Mouse (Mus musculus): ENCODE results near the gene Tubg2. TPM values are rescaled to one million over a fixed set of nuclear protein-coding genes. Genes with fewer than 3 reads are reported as not detected.
A peak's percentile ranks its signal among the peaks of the same experiment; 100 is the strongest.

The Tubg2 gene
- total RNA-seq, 4 experiments from 2014 or later = 6.1 to 11.1 (median 9.9) TPM

GRCm38 (mm10) chr11:101180261-101180660 lies 24.6 kb downstream of the Tubg2 start:
- DNase-seq = no peak

- no peak for DNase-seq
Observed at GRCm38 (mm10) chr11:101180846-101181740, 25.4 kb downstream of the Tubg2 start.

- DNase-seq = no peak
Observed at GRCm38 (mm10) chr11:101181961-101182360, 26.3 kb downstream of the Tubg2 start.

GRCm38 (mm10) chr11:101182771-101183517 lies 27.2 kb downstream of the Tubg2 start:
- DNase-seq = no peak

GRCm38 (mm10) chr11:101184984-101185383 lies 29.3 kb downstream of the Tubg2 start:
- DNase-seq = no peak

GRCm38 (mm10) chr11:101185441-101185840 lies 29.7 kb downstream of the Tubg2 start:
- DNase-seq = no peak

- DNase-seq = no peak
Observed at GRCm38 (mm10) chr11:101186526-101187247, 31.0 kb downstream of the Tubg2 start.

GRCm38 (mm10) chr11:101187541-101187940 lies 31.8 kb downstream of the Tubg2 start:
- DNase-seq = no peak

GRCm38 (mm10) chr11:101188166-101188805 lies 32.6 kb downstream of the Tubg2 start:
- DNase-seq = no peak

- peak; percentile 79 for DNase-seq
Observed at GRCm38 (mm10) chr11:101189495-101190180, 33.9 kb downstream of the Tubg2 start.

- DNase-seq = no peak
Observed at GRCm38 (mm10) chr11:101190181-101190912, 34.6 kb downstream of the Tubg2 start.

GRCm38 (mm10) chr11:101190913-101191907 lies 35.5 kb downstream of the Tubg2 start:
- no peak for DNase-seq

GRCm38 (mm10) chr11:101191919-101192470 lies 36.3 kb downstream of the Tubg2 start:
- DNase-seq = no peak

- DNase-seq = no peak
Observed at GRCm38 (mm10) chr11:101192646-101193045, 36.9 kb downstream of the Tubg2 start.

GRCm38 (mm10) chr11:101193076-101193475 lies 37.4 kb downstream of the Tubg2 start:
- no peak for DNase-seq

GRCm38 (mm10) chr11:101194137-101194536 lies 38.4 kb downstream of the Tubg2 start:
- DNase-seq = no peak

GRCm38 (mm10) chr11:101194643-101195042 lies 38.9 kb downstream of the Tubg2 start:
- DNase-seq = no peak

GRCm38 (mm10) chr11:101195101-101195500 lies 39.4 kb downstream of the Tubg2 start:
- no peak for DNase-seq

- DNase-seq = no peak
Observed at GRCm38 (mm10) chr11:101195571-101195970, 39.9 kb downstream of the Tubg2 start.

Measured in adrenal gland, adult 8-10 months (tissue).